ENCODE assay signal across 8 mouse cellular contexts in genomic region chr19:43440768-43441660, GRCm38 (mm10). TPM values are rescaled to one million over a fixed set of nuclear protein-coding genes. Genes with fewer than 3 reads are reported as not detected.
DNase-seq lines count a peak whose midpoint lies in the region; ATAC-seq and TF ChIP-seq lines count a peak whose summit lies in the region.

No protein-coding gene starts in this region.

- no peaks in the 10 kb centered on the region for H3K36me3 ChIP-seq in forebrain, embryonic 11.5 days (ENCODE audit: control insufficient read depth, insufficient read depth, low read length)
- H3K36me3 ChIP-seq in hindbrain, embryonic 15.5 days: 0 out of 2 replicates have a peak, but pooled peaks cover 4% of the 10 kb centered on the region
- no peaks in the 10 kb centered on the region for H3K36me3 ChIP-seq in neural tube, embryonic 13.5 days

- H3K4me2 ChIP-seq in forebrain, embryonic 11.5 days (ENCODE audit: low read depth, low read length, severe bottlenecking): peak overlapping the region; percentile 99
- H3K4me2 ChIP-seq in hindbrain, embryonic 15.5 days: peak overlapping the region; percentile 91
- peak overlapping the region; percentile 95 for H3K4me2 ChIP-seq in neural tube, embryonic 13.5 days

- peaks cover 22% of the 10 kb centered on the region for H3K27me3 ChIP-seq in forebrain, embryonic 11.5 days (ENCODE audit: control insufficient read depth, insufficient read depth, low read length)
- H3K27me3 ChIP-seq in hindbrain, embryonic 15.5 days: 0 out of 2 replicates have a peak, but pooled peaks cover 2% of the 10 kb centered on the region
- peaks cover 58% of the 10 kb centered on the region for H3K27me3 ChIP-seq in neural tube, embryonic 13.5 days

- peak overlapping the region; percentile 61 for H3K9ac ChIP-seq in forebrain, embryonic 11.5 days (ENCODE audit: low read length)
- H3K9ac ChIP-seq in hindbrain, embryonic 15.5 days: peak overlapping the region; percentile 84
- H3K9ac ChIP-seq in neural tube, embryonic 13.5 days: peak overlapping the region; percentile 85

- H3K4me3 ChIP-seq in gastrocnemius, adult 2 months: peak overlapping the region; percentile 71
- H3K4me3 ChIP-seq in forebrain, embryonic 11.5 days (ENCODE audit: low read depth, low read length): peak overlapping the region; percentile 66
- peak overlapping the region; percentile 84 for H3K4me3 ChIP-seq in hindbrain, embryonic 15.5 days
- peak overlapping the region; percentile 77 for H3K4me3 ChIP-seq in neural tube, embryonic 13.5 days

- DNase-seq in gastrocnemius, adult 2 months: peak; percentile 23
- no peak for DNase-seq in gastrocnemius, adult 8-10 months (ENCODE audit: low spot score in 2 of 2)
- peak; percentile 65 for DNase-seq in brain, embryonic 14.5 days (ENCODE audit: low read depth)
- DNase-seq in forebrain, embryonic 11.5 days (ENCODE audit: low spot score): peak; percentile 75
- peak; percentile 55 to 75 for DNase-seq in left cerebral cortex, postnatal 36 days (ENCODE audit: low spot score in 2 of 2)
- DNase-seq in urinary bladder, postnatal 25 days (ENCODE audit: low spot score): peak; percentile 12

- TF ChIP-seq CTCF in gastrocnemius, adult 2 months (IDR thresholded peaks at IDR 0.05): no peak
- TF ChIP-seq CTCF in brain, embryonic 14.5 days (IDR thresholded peaks at IDR 0.05; ENCODE audit: borderline replicate concordance, extremely low read depth, insufficient read depth, insufficient read length): no peak

- H3K27ac ChIP-seq in gastrocnemius, adult 2 months: no peak overlapping the region
- no peak overlapping the region for H3K27ac ChIP-seq in forebrain, embryonic 11.5 days (ENCODE audit: low read depth, low read length)
- peak overlapping the region; percentile 90 for H3K27ac ChIP-seq in hindbrain, embryonic 15.5 days (replicated peaks)
- peak overlapping the region; percentile 86 for H3K27ac ChIP-seq in neural tube, embryonic 13.5 days (replicated peaks)

- WGBS in forebrain, embryonic 11.5 days: under 1% methylated on average over 77 of the region's 118 CpGs
- 0% methylated on average over 90 of the region's 118 CpGs for WGBS in hindbrain, embryonic 15.5 days
- under 1% methylated on average over 92 of the region's 118 CpGs for WGBS in neural tube, embryonic 13.5 days

- intact Hi-C loops in gastrocnemius, adult 2 months (cut with DNase I): no loop called here
- intact Hi-C loops in left cerebral cortex, postnatal 36 days (cut with DNase I): loop anchor here (5.0 kb wide), 1 partner anchor 36 kb away; no protein-coding TSS in a partner anchor

- H3K9me3 ChIP-seq in forebrain, embryonic 11.5 days (ENCODE audit: control insufficient read depth, low read length): no peaks in the 10 kb centered on the region; the same call in 1 of the 2 replicates
- no peaks in the 10 kb centered on the region for H3K9me3 ChIP-seq in hindbrain, embryonic 15.5 days
- peaks cover 7% of the 10 kb centered on the region; the same call in 1 of the 2 replicates for H3K9me3 ChIP-seq in neural tube, embryonic 13.5 days

- peak; percentile 67 for ATAC-seq in forebrain, embryonic 11.5 days (replicated peaks; ENCODE audit: low FRiP score)
- ATAC-seq in hindbrain, embryonic 15.5 days (ENCODE audit: low FRiP score, low read depth): peak; percentile 72
- ATAC-seq in neural tube, embryonic 13.5 days (ENCODE audit: low read depth): peak; percentile 65

- peaks cover 6% of the 10 kb centered on the region; the same call in 1 of the 2 replicates for H3K4me1 ChIP-seq in forebrain, embryonic 11.5 days (replicated peaks; ENCODE audit: control insufficient read depth, insufficient read depth, low read length)
- peaks cover 21% of the 10 kb centered on the region for H3K4me1 ChIP-seq in hindbrain, embryonic 15.5 days (replicated peaks)
- peaks cover 16% of the 10 kb centered on the region for H3K4me1 ChIP-seq in neural tube, embryonic 13.5 days (replicated peaks)

- 0 out of 2 replicates have a peak, but pooled peaks have one; percentile 6 for TF ChIP-seq POLR2A in brain, embryonic 14.5 days (IDR thresholded peaks at IDR 0.05; ENCODE audit: borderline replicate concordance, extremely low read depth, insufficient read depth, insufficient read length, poor library complexity, severe bottlenecking)

RNA-seq across cellular contexts. Expression of gene Cnnm1, which starts 0.8 kb away (rescaled TPM):
- under 1 TPM in 1 of 2 experiments, not detected in 1; 0.08 TPM for total RNA-seq in gastrocnemius, adult 2 months (2021)
- under 1 TPM in 3 of 4 experiments, not detected in 1; 0.07 to 0.11 (median 0.08) TPM for total RNA-seq in gastrocnemius, adult 8-10 months (2022)
- 3.7 and 5.8 TPM in 2 replicates for polyA plus RNA-seq in brain, embryonic 14.5 days (2012; rRNA removed)
- polyA plus RNA-seq in forebrain, embryonic 11.5 days (2014; fragmentation: Nextera tagmentation; extraction: Ambion mirVana): 0.35 and 0.37 TPM in 2 replicates
- 3.4 and 3.9 TPM in 2 replicates for polyA plus RNA-seq in hindbrain, embryonic 15.5 days (2015; fragmentation: Nextera tagmentation; extraction: Ambion mirVana)
- 100 to 1,000 TPM in 1 of 2 experiments, 10 to 100 TPM in 1; 99.5 to 113 TPM for total RNA-seq in left cerebral cortex, postnatal 36 days (2021)
- 1.3 TPM in 2 replicates for polyA plus RNA-seq in neural tube, embryonic 13.5 days (2015; fragmentation: Nextera tagmentation; extraction: Ambion mirVana)

RNA-seq across cellular contexts. Expression of gene Hpse2, which starts 52.9 kb away (rescaled TPM):
- total RNA-seq in gastrocnemius, adult 2 months (2021): not detected
- under 1 TPM in 1 of 4 experiments, not detected in 3; 0.09 TPM for total RNA-seq in gastrocnemius, adult 8-10 months (2022)
- polyA plus RNA-seq in brain, embryonic 14.5 days (2012; rRNA removed): 0.08 and 0.18 TPM in 2 replicates
- polyA plus RNA-seq in forebrain, embryonic 11.5 days (2014; fragmentation: Nextera tagmentation; extraction: Ambion mirVana): 1.2 and 1.7 TPM in 2 replicates
- polyA plus RNA-seq in hindbrain, embryonic 15.5 days (2015; fragmentation: Nextera tagmentation; extraction: Ambion mirVana): 0.17 and 0.32 TPM in 2 replicates
- total RNA-seq in left cerebral cortex, postnatal 36 days (2021): under 1 TPM; 0.07 to 0.09 TPM
- 0.08 and 0.43 TPM in 2 replicates for polyA plus RNA-seq in neural tube, embryonic 13.5 days (2015; fragmentation: Nextera tagmentation; extraction: Ambion mirVana)

Comparison
In these comparisons a context has a peak if more than half of its experiments do, and no peak if none do; other contexts are left out.
1. DNase-seq: peak in gastrocnemius, adult 2 months (single experiment), brain, embryonic 14.5 days (single experiment), forebrain, embryonic 11.5 days (single experiment), left cerebral cortex, postnatal 36 days (2 of 2) and urinary bladder, postnatal 25 days (single experiment); none in gastrocnemius, adult 8-10 months (0 of 2).
2. H3K27ac ChIP-seq: peak in hindbrain, embryonic 15.5 days (single experiment) and neural tube, embryonic 13.5 days (single experiment); none in gastrocnemius, adult 2 months (single experiment) and forebrain, embryonic 11.5 days (single experiment).
3. Peak in every context shown above with its lines, with median percentiles within 50 percentile points of each other: H3K4me3 ChIP-seq, ATAC-seq, H3K4me2 ChIP-seq and H3K9ac ChIP-seq.